8 mouse cellular contexts compared by ENCODE assay signal in genomic region chr11:115899486-115900266, GRCm38 (mm10). TPM values are rescaled to one million over a fixed set of nuclear protein-coding genes. Genes with fewer than 3 reads are reported as not detected.
DNase-seq lines count a peak whose midpoint lies in the region; ATAC-seq and TF ChIP-seq lines count a peak whose summit lies in the region.

TSS of gene Smim5 (plus strand) at chr11:115899966.

- H3K27ac ChIP-seq in intestine, embryonic 15.5 days, result 0 out of 2 replicates have a peak within 1 kb of the TSS, but pooled peaks have one; percentile 0
- H3K27ac ChIP-seq in left cerebral cortex, adult 2 months, result no peak within 1 kb of the TSS

- no peak for TF ChIP-seq CTCF in left cerebral cortex, adult 2 months (IDR thresholded peaks at IDR 0.05)

- no peaks in the 10 kb centered on the region for H3K9me3 ChIP-seq in intestine, embryonic 15.5 days

- 32% methylated on average over 16 of the region's 16 CpGs for WGBS in intestine, embryonic 15.5 days

- H3K4me3 ChIP-seq in intestine, embryonic 15.5 days (replicated peaks), result no peak within 1 kb of the TSS
- H3K4me3 ChIP-seq in left cerebral cortex, adult 2 months, result no peak within 1 kb of the TSS

- ATAC-seq in intestine, embryonic 15.5 days, result peak; percentile 65

- no peaks in the 10 kb centered on the region for H3K27me3 ChIP-seq in intestine, embryonic 15.5 days (replicated peaks)

- DNase-seq in urinary bladder, adult 18-20 months (ENCODE audit: low spot score in 2 of 2), result peak; percentile 24 to 45
- DNase-seq in urinary bladder, postnatal 10 days (ENCODE audit: low spot score), result no peak
- peak; percentile 70 for DNase-seq in gastrocnemius, postnatal 25 days
- DNase-seq in lung, adult 18-20 months, result peak; percentile 64 to 79
- DNase-seq in retina, embryonic 14.5 days (ENCODE audit: low spot score), result peak; percentile 70
- DNase-seq in cerebellum, postnatal 10 days, result no peak
- no peak for DNase-seq in left cerebral cortex, adult 2 months (ENCODE audit: extremely low spot score in 1 of 2, low spot score in 2 of 2)

- intact Hi-C loops in left cerebral cortex, adult 2 months (cut with DNase I), result no loop called here

- peaks cover 7% of the 10 kb centered on the region; the same call in 1 of the 2 replicates for H3K36me3 ChIP-seq in intestine, embryonic 15.5 days

- H3K9ac ChIP-seq in intestine, embryonic 15.5 days, result no peak within 1 kb of the TSS

- peaks cover 30% of the 10 kb centered on the region for H3K4me1 ChIP-seq in intestine, embryonic 15.5 days (replicated peaks)

- H3K4me2 ChIP-seq in intestine, embryonic 15.5 days (replicated peaks), result no peak within 1 kb of the TSS

RNA-seq across cellular contexts. Expression of gene Smim5, which starts in this region (rescaled TPM):
- total RNA-seq in gastrocnemius, postnatal 25 days (2021), result 1 to 10 TPM in 1 of 2 experiments, under 1 TPM in 1; 0.51 to 1.9 TPM
- 1.6 and 3.0 TPM in 2 replicates for polyA plus RNA-seq in intestine, embryonic 15.5 days (2015; fragmentation: Nextera tagmentation; extraction: Ambion mirVana)
- under 1 TPM in 1 of 2 experiments, not detected in 1; 0.52 TPM for total RNA-seq in left cerebral cortex, adult 2 months (2021)

Comparison
In these comparisons a context has a peak if more than half of its experiments do, and no peak if none do; other contexts are left out.
1. DNase-seq: peak in urinary bladder, adult 18-20 months (2 of 2), gastrocnemius, postnatal 25 days (single experiment), lung, adult 18-20 months (2 of 2) and retina, embryonic 14.5 days (single experiment); none in urinary bladder, postnatal 10 days (single experiment), cerebellum, postnatal 10 days (0 of 2) and left cerebral cortex, adult 2 months (0 of 2).